Mouse (Mus musculus): ENCODE data around the gene Bicdl2.

Bicdl2 gene

DNA sequence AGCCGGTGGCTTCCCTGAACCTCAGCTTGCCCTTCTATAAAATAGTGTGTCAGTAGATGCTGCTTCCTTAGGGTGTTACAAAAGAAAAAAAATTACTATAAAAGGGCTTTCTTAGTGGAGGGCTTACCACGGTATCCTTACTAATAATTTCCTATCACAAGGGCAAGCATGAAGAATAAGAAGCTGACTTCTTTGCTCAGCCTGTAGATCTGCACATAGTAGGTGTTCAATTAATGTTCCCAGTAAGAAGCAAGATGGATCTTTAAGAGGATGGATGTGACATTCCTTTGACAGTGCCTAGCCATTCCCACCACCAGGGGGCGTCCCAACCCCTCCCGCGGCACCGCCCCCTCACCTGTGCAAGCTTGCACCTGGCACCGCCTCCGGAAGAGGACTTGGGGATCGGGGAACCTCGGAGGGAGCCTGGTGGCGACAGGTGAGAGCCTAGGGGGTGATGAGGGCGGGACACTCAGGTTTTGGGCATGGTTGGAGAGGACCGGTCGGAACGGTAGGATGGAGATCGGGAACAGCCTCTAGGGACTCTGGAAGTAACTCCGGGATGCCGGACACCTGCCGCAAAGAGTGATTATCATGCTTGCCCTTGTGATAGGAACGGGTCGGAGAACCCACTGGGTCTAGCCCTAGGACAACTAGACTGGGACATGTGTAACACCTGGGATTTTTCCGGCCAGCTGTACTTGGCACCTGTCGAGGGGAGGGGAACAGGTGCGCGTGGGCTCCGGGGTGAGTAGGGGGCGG lies at the start of gene Bicdl2:
Bicdl2 (plus strand) TSS at position 390 of the 759 bp plus-strand sequence.
- peak; percentile 89 for DNase-seq

GRCm38 (mm10) chr17:23617087-23617486 lies 43.2 kb upstream of the Bicdl2 start:
- DNase-seq = no peak

- DNase-seq = no peak
Observed at GRCm38 (mm10) chr17:23620351-23620750, 40.0 kb upstream of the Bicdl2 start.

- no peak for DNase-seq
Observed at GRCm38 (mm10) chr17:23627813-23628212, 32.5 kb upstream of the Bicdl2 start.

GRCm38 (mm10) chr17:23630195-23631020 lies 29.9 kb upstream of the Bicdl2 start:
- DNase-seq = peak; percentile 97

GRCm38 (mm10) chr17:23631241-23631640 lies 29.1 kb upstream of the Bicdl2 start:
- no peak for DNase-seq

GRCm38 (mm10) chr17:23644613-23645495 lies 15.5 kb upstream of the Bicdl2 start, which contains the start of gene Mmp25:
Mmp25 (minus strand) TSS chr17:23645277.
- no peak for DNase-seq

- DNase-seq = no peak
Observed at GRCm38 (mm10) chr17:23645894-23646293, 14.4 kb upstream of the Bicdl2 start.

DNA sequence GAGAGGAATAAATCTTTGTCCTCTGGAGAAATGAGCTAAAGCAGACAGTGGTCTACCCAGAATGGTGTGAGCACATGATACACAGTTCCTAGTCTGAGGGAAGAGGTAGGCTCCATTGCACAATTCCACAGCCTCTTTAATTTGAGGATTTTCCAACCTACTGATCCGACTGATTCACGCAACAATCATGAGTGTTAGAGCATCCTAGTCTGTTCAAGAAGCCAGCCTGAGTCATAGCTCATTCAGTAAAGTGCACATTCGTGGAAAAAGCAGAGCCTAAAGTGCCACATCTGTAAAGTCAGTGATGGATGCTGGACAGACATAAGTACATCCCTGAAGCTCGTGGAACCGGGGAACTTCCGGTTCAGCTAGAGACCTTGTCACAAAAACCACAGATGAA lies 8.9 kb upstream of the Bicdl2 start:
- no peak for DNase-seq

- no peak for DNase-seq
Observed at GRCm38 (mm10) chr17:23653324-23653723, 7.0 kb upstream of the Bicdl2 start.

DNA sequence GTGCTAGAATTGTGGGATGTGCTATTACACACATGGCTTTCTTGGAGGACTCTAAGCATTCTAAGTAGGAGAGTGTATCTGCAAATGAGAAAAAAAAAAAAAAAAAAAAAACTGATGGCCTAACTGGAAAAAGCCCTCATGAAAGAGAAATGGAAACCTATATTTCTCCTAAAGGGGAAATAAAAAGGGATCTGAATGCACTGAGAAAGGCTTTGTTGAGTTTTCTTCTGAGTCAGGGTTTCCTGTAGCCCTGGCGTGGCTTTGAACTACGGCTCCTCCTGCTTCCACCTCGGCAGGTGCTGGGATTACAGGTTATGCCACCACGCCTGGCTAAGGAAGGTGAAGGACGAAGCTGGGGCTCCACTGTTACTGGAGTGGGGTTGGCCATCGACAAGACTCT lies 6.3 kb upstream of the Bicdl2 start:
- no peak for DNase-seq

GRCm38 (mm10) chr17:23654410-23654809 lies 5.9 kb upstream of the Bicdl2 start:
- DNase-seq = no peak

DNA sequence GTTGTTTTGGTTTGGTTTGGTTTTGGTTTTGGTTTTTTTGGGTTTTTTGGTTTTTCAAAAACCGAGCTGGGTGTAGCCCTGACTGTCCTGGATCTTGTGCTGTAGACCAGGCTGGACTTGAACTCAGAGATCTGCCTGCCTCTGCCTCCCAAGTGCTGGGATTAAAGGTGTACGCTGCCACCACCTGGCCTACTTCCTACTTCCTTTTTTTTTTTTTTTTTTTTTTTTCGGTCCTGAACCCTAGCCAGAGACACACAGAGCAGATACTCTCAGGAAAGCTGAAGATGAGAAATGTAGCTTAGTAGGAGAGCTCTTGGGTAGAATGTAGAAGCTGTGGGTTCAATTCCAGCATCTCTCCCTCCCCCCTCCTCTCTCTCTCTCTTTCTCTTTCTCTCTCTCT lies 1.9 kb upstream of the Bicdl2 start:
- no peak for DNase-seq

DNA sequence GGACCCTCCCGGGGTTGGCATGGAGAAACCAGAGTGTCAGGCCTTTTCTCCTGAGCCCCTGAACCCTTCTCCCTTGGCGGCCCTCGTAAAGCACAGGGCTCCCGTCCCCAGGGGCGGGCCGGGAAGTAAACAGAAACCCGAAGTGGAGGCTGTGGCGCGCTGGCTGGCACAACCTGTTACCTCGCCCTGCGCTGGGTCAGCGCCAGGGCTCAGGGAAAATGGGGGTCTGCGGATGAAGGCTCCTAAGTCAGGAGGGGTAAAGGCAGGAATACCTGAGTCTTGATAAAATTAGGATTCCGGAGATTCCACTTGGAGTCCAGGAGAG lies 532 bp downstream of the Bicdl2 start:
- peak; percentile 87 for DNase-seq

DNA sequence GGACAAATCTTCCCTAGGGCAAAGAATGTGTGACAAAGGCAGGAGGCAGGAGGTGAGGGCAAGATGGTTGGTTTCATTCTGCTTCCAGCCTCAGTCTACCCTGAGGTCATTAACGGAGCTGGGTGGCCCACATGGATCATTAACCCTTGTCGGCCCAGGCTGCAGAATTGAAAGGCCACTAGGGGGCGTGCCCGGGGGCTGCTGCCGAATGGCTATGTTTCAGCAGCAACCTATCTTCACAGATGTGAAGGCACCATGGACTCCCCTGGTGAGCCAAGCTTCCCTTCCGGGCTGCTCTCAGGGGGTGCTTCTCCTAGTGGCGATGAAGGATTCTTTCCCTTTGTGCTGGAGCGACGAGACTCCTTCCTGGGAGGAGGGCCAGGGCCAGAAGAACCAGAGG lies 1.2 kb downstream of the Bicdl2 start:
- DNase-seq = peak; percentile 88

DNA sequence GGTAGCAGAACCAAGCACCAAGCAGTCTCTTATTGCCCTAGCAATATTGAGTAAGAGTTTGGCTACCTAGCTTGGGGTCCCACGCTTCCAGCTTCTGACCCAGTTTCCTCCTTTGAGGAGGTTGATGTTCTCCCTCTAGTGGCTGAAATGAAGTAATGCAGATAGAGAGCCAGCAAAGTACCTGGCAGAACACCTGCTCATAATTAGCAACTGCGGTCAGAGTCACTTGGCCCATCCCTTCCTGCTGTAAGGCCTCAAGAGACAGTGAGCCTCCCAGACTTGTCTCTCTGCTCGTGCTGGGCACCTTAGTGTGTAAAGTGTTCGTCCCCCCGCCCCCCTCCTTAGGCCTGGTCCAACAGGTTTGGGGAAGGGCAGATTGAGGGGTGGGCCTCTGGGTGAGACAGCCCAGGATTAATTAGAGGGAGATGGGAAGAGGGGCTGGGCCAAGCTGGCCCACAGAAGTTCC lies 4.3 kb downstream of the Bicdl2 start:
- DNase-seq = peak; percentile 90

DNA sequence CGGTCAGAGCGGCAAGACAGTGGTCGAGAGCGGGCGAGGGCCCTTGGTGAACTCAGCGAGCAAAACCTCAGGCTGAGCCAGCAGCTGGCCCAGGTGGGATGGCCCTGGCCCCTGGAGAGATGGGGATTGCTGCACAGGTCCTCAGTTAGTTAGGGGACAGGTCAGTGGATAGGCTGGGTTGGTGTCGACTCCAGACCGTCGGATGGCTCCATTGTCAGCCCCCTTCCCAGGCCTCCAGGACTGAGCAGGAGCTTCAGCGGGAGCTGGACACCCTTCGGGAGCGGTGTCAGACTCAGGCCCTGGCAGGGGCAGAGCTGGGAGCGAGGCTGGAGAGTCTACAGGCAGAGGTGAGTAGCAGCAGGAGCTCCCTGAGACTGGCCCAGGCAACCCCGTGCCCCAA lies 5.2 kb downstream of the Bicdl2 start:
- DNase-seq = peak; percentile 91

- peak; percentile 84 for DNase-seq
Observed at GRCm38 (mm10) chr17:23670516-23671074, 10.3 kb downstream of the Bicdl2 start.

- DNase-seq = peak; percentile 86
Observed at GRCm38 (mm10) chr17:23671519-23671918, 11.2 kb downstream of the Bicdl2 start.

- peak; percentile 78 for DNase-seq
Observed at GRCm38 (mm10) chr17:23672761-23673160, 12.5 kb downstream of the Bicdl2 start.

DNA sequence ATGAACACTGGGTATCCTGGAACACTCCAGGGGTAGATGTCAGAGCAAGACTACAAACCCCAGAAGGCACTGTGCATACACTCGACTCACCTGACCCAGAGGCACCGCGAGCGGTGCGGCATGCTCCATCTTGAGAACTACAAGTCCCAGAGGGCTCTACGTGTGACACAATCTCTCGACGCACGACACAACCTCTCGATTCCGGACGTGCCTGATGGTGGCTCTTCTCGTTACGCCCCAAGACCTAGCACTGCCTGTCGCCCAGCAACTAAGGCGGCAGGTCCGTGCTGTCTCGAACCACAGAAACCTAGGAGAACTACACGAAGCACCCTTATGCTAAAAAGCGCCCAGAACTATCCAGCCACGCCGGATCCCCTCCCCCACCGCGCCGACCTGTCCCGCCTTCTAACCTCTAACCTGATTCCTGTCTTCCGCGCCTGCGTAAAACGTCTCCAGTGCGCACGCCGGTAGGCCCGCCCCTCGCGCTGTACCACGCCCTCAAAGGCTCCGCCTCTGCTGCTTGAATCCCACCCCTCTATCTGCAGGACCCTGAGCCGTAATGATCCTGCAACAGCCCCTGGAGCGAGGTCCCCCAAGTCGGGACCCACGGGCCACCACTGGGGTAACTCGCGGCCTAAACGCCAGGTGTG lies 13.2 kb downstream of the Bicdl2 start, which contains the start of the genes Hcfc1r1 and Thoc6:
Hcfc1r1 (plus strand) TSS at position 173 of the 650 bp plus-strand sequence.
Thoc6 (minus strand) TSS at position 459 of the 650 bp plus-strand sequence.
- peak; percentile 99 for DNase-seq

All from heart, adult 11 months (tissue).